Mouse (Mus musculus) urinary bladder, adult 2 months (tissue): ENCODE measurements around the gene 1810043G02Rik. TPM values are rescaled to one million over a fixed set of nuclear protein-coding genes. Genes with fewer than 3 reads are reported as not detected.
"Not testable (repeated sequence)": the region's sequence is repeated elsewhere in the genome, so short reads cannot be mapped to it uniquely, and the experiment has no call there.

Experiments used
- DNase-seq: peaks from one replicate; pipeline ENCODE4 v3.0.0; 2022; ENCODE audit warnings: low spot score
- polyA plus RNA-seq: library from polyadenylated mRNA; depleted of rRNA; stranded (reverse); fragments of >200 nt; gene quantifications from 2 replicates; pipeline ENCODE4 v1.2.3, GENCODE M21; 2012; rRNA removed

1810043G02Rik gene
- polyA plus RNA-seq, 1 experiment, result 26.9 TPM

DNA sequence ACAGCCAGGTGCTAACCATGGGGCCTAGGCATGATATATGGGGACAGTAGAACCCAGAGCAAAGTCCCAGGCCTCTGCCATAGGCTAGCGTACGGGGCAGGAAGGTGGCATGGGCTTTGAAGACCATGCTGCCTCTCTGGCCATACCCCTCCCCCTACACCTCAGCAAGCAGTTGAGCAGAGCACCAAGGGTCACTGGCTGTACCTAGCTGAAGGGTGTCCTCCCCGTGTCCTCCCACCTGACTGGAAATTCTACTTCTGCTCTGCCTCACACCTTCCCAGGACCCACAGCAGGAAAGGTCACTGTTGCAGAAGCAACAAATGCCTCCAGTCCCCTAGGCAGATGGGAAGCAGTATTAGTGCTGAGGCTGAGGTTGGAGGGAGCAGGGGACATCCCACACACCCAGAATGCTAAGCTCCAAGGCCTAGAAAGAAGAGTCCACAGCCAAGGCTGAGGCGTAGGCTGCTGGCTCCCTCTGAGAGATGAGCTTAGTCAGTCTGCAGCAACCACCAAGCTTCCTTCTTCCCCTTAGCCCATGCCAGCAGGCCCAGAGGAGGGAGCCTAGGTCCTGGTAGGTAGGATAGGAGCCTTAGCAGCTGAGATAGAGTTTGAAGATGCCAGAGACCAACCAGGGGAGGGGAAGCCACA is 27.6 kb downstream of the 1810043G02Rik start:
- no peak for DNase-seq

GRCm38 (mm10) chr10:78007203-78007602 is 28.9 kb downstream of the 1810043G02Rik start:
- DNase-seq, result no peak

- DNase-seq, result no peak
Measured at GRCm38 (mm10) chr10:78008169-78008568, 29.8 kb downstream of the 1810043G02Rik start.

GRCm38 (mm10) chr10:78009184-78009944 is 31.0 kb downstream of the 1810043G02Rik start:
- peak; percentile 83 for DNase-seq

GRCm38 (mm10) chr10:78009945-78010293 is 31.6 kb downstream of the 1810043G02Rik start, which contains the start of gene Pfkl:
Gene Pfkl, minus strand, starts transcription at chr10:78010083.
- DNase-seq, result no peak

GRCm38 (mm10) chr10:78010335-78010734 is 32.0 kb downstream of the 1810043G02Rik start:
- DNase-seq, result peak; percentile 22

- not testable (repeated sequence) for DNase-seq
Measured at GRCm38 (mm10) chr10:78011116-78011515, 32.8 kb downstream of the 1810043G02Rik start.

GRCm38 (mm10) chr10:78012661-78013495 is 34.6 kb downstream of the 1810043G02Rik start:
- DNase-seq, result no peak

DNA sequence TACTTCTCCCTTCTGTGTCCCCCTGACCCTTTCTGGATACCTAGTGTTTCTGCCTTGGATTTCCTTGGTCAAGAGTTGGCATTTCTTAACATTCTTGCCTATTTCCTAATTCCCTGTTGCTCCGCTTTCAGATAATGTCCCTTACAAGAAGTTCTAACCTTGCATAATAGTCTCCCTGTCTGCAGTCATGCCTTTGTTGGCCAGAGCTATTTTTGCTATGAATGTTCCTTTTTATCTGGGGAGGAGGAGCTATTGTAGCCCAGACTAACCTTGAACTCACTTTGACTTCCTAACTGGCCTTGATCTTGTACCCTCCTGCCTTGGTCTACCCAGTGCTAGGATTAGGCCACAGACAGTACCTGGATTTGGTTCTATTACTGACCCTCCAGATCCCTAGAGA is 37.2 kb downstream of the 1810043G02Rik start:
- DNase-seq, result no peak

DNA sequence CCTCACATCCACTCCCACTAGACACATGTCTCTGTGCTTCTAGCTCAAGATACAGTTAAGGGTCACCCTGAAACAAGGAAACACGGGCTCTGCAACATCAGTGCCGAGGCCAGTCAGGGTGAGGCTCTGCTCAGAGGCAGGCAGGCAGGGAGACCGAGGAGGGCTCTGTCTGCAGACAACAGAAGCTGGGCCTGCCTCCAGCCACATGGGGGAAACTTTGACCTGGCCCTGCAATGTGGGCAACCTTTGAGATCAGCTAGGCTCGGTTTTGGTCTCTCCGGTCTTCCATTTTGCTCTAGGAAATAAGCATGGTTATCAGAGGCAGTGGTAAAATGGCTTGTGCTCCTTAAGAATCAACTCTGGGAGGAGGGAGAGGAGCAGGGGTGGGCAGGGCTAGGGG is 38.0 kb downstream of the 1810043G02Rik start:
- no peak for DNase-seq

DNA sequence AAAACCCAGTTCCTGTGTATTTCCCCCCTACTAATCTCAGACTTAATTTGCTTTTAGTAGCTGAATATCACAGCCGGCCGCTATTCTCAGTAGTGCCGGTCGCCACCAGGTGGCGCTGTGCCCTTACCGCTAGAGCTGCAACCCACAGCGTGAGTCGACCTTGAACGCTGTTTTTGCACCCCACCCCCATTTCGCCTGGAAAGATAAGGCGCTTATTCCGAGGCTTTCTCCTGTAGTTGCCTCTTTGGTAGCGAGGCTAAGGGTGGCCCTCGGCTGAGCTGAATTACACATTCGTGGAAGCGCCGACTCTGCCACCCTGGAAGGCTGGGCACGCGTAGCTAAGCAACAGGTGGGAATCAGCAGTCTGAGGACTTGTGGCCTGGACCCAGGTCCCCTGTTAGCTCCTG is 40.5 kb downstream of the 1810043G02Rik start:
- peak; percentile 56 for DNase-seq

- no peak for DNase-seq
Measured at GRCm38 (mm10) chr10:78019291-78019690, 41.0 kb downstream of the 1810043G02Rik start.

DNA sequence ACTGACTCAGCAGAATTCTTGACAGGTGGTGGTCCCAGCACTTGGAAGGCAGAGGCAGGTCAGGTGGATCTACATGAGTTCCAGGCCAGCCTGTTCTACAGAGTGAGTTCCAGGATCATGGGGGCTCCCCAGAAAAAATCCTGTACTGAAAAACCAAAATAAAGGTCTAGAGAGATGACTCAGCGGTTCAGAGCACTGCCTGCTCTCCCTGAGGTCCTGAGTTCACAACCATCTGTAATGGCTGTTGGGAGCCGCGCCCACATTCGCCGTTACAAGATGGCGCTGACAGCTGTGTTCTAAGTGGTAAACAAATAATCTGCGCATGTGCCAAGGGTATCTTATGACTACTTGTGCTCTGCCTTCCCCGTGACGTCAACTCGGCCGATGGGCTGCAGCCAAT is 41.7 kb downstream of the 1810043G02Rik start:
- DNase-seq, result not testable (repeated sequence)

DNA sequence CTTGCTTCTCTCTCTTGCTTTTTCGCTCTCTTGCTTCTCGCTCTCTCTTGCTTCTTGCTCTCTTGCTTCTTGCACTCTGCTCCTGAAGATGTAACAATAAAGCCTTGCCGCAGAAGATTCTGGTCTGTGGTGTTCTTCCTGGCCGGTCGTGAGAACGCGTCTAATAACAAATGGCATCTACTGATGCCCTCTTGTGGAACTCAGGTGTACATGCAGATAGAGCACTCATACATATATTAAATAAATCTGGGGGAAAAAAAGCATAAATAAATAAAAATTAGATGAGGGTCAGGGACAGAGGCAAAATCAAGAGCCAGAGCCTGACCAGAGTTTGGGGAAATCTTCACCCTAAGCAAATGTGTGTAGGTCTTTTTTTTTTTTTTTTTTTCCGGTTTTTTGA is 47.1 kb downstream of the 1810043G02Rik start:
- not testable (repeated sequence) for DNase-seq

DNA sequence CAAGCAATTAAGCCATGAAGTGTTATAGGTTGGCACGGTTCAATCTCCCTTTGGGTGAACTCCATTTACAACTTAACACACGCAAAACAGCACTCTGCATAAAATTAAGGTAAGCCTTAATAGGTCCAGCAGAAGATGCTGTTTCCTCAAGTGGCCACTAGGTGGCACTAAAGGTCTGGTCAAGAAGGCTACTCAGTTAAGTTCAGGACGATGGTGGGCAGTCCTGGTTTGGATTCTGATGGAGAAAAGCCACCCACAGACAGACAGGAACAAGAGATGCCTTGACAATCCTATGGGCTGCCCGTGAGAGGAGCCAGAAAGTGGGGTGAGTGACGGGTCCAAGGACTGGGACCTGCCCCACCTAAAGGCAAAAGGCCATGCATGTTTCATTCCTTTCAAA is 49.8 kb downstream of the 1810043G02Rik start:
- DNase-seq, result peak; percentile 39

GRCm38 (mm10) chr10:78029080-78029479 is 50.8 kb downstream of the 1810043G02Rik start:
- no peak for DNase-seq

DNA sequence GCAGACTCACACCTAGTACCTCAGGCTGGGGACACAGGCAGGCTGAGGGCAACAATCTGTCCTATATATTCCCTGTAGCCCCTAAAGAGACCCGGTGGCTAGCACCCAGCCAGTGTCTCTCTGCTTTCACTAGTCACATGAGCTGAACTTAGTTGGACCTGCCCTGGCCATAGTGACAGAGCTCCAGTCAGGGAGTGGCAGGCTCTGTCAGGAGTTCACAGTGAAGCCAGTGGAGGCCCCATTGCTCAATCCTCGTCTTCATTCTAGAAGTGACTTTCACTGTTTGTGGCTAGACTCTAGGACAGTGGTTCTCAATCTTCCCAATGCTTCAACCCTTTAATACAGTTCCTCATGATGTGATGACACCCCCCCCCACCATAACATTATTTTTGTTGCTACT is 53.7 kb downstream of the 1810043G02Rik start:
- no peak for DNase-seq

Other genes with a start within 250 kb of the 1810043G02Rik start
- not detected in 2 replicates for gene Gm18596, start 235.9 kb upstream of the 1810043G02Rik start, polyA plus RNA-seq
- gene Gm9736, start 227.2 kb upstream of the 1810043G02Rik start, polyA plus RNA-seq, result not detected in 2 replicates
- gene Gm3233, start 218.8 kb upstream of the 1810043G02Rik start, polyA plus RNA-seq, result not detected in 2 replicates
- gene Gm3238, start 207.2 kb upstream of the 1810043G02Rik start, polyA plus RNA-seq, result not detected in 2 replicates
- not detected in 2 replicates for gene Gm7138, start 201.6 kb upstream of the 1810043G02Rik start, polyA plus RNA-seq
- gene Gm3250, start 196.0 kb upstream of the 1810043G02Rik start, polyA plus RNA-seq, result not detected in 2 replicates
- not detected in 2 replicates for gene Gm7137, start 190.3 kb upstream of the 1810043G02Rik start, polyA plus RNA-seq
- gene Gm9639, start 183.4 kb upstream of the 1810043G02Rik start, polyA plus RNA-seq, result not detected in 2 replicates
- not detected in 2 replicates for gene Gm19668, start 179.4 kb upstream of the 1810043G02Rik start, polyA plus RNA-seq
- gene Gm9507, start 166.7 kb upstream of the 1810043G02Rik start, polyA plus RNA-seq, result not detected in 2 replicates
- gene Gm2696, start 163.8 kb upstream of the 1810043G02Rik start, polyA plus RNA-seq, result 0.12 TPM in 1 of 2 replicates, not detected in the other
- gene Krtap10-4, start 151.4 kb upstream of the 1810043G02Rik start, polyA plus RNA-seq, result not detected in 2 replicates
- not detected in 2 replicates for gene Krtap10-10, start 142.6 kb upstream of the 1810043G02Rik start, polyA plus RNA-seq
- gene Gm36176, start 131.7 kb upstream of the 1810043G02Rik start, polyA plus RNA-seq, result not detected in 2 replicates
- gene Gm10318, start 125.7 kb upstream of the 1810043G02Rik start, polyA plus RNA-seq, result not detected in 2 replicates
- gene Gm3285, start 116.5 kb upstream of the 1810043G02Rik start, polyA plus RNA-seq, result not detected in 2 replicates
- 2.9 and 4.0 TPM in 2 replicates for gene Lrrc3, start 76.0 kb upstream of the 1810043G02Rik start, polyA plus RNA-seq
- gene Trpm2, start 8.0 kb upstream of the 1810043G02Rik start, polyA plus RNA-seq, result 0.90 and 1.5 TPM in 2 replicates
- gene Pfkl, start 31.6 kb downstream of the 1810043G02Rik start, polyA plus RNA-seq, result 53.7 and 55.3 TPM in 2 replicates
- gene Dnmt3l, start 63.4 kb downstream of the 1810043G02Rik start, polyA plus RNA-seq, result 43.8 and 60.7 TPM in 2 replicates
- gene Aire, start 65.1 kb downstream of the 1810043G02Rik start, polyA plus RNA-seq, result 1.0 and 1.7 TPM in 2 replicates
- 42.6 and 42.8 TPM in 2 replicates for gene Icosl, start 90.8 kb downstream of the 1810043G02Rik start, polyA plus RNA-seq
- gene D10Jhu81e, start 191.3 kb downstream of the 1810043G02Rik start, polyA plus RNA-seq, result 76.4 and 90.3 TPM in 2 replicates
- 9.1 and 9.3 TPM in 2 replicates for gene Pwp2, start 206.6 kb downstream of the 1810043G02Rik start, polyA plus RNA-seq